Mouse (Mus musculus): ENCODE data around the gene Dvl3.

Dvl3 gene

DNA sequence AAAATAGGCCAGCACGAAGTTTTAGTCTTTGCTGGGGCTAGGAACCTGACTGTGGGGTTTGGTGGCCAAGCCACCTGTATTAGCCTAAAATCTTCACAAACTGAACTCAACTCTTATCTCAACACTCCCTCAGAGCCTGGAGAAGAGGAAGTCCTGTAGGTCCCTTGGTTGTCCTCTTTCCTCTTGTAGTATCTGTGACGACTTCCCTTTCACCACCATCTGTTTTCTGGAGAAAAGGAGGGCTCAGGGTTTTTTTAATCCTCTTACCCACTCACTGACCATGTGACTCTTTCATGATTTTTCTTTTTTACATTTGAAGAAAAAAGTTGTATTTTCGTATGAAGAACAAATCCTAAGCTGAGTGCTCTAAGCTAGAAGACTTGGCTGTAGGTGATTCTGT is 22.9 kb downstream of the Dvl3 start:
- DNase-seq (ENCODE audit: low read depth in 2 of 2, low spot score in 2 of 2) = no peak

DNA sequence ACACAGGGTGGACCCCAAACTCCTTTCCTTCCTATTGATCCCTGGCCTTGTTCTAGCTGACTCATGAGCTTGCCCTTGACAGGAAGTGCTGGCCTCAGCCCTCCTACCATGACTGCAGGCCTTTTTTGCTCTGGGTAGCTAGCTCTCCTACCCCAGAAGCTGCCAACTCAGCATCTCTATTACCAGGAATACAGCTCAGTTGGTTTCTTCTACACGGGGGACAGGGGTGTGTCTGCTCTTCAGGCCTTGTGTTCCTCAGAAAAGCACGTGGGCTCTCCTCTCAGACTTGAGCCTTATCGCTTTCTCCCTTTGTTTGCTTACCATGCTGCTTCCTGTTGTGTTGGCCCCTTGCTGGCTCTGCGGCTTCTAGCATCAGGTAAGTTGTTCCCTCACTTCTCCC is 23.7 kb downstream of the Dvl3 start:
- DNase-seq (ENCODE audit: low read depth in 2 of 2, low spot score in 2 of 2) = no peak

DNA sequence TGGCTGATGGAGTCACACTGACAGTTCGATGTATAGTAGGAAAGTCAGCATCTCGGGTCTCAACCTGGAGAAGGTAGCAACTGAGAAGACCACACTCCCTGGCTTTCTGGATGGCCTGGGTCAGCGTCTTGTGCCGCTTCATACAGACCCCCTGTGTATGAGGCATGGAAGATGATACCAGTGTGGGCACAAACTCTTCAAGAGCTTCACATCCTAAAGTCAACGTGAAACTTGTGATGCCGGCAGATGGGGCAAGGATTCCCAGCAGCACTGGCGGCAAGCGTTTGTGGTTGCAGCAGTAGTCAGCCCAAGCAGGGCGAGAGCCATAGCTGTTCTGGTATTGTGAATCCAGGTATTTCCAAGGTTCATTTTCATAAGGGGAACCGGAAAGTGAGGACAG is 28.9 kb downstream of the Dvl3 start:
- no peak for DNase-seq (ENCODE audit: low read depth in 2 of 2, low spot score in 2 of 2)

DNA sequence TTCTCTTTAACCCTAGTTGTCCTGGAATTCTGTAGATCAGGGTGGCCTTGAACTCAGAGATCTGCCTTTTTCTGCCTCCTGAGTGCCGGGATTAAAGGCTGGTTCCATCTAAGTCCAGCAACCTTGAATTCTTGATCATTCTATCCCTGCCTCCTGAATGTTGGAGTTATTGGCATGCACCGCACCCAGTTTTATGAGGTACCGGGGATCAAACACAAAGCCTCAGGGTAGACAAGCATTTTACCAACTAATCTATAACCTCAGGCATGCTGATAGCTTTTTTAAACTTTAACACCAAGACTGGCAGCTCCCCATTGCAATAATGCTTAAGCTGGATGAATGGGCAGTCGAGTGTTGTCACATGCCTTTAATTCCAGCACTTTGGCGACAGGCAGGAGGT is 30.6 kb downstream of the Dvl3 start:
- no peak for DNase-seq (ENCODE audit: low read depth in 2 of 2, low spot score in 2 of 2)

DNA sequence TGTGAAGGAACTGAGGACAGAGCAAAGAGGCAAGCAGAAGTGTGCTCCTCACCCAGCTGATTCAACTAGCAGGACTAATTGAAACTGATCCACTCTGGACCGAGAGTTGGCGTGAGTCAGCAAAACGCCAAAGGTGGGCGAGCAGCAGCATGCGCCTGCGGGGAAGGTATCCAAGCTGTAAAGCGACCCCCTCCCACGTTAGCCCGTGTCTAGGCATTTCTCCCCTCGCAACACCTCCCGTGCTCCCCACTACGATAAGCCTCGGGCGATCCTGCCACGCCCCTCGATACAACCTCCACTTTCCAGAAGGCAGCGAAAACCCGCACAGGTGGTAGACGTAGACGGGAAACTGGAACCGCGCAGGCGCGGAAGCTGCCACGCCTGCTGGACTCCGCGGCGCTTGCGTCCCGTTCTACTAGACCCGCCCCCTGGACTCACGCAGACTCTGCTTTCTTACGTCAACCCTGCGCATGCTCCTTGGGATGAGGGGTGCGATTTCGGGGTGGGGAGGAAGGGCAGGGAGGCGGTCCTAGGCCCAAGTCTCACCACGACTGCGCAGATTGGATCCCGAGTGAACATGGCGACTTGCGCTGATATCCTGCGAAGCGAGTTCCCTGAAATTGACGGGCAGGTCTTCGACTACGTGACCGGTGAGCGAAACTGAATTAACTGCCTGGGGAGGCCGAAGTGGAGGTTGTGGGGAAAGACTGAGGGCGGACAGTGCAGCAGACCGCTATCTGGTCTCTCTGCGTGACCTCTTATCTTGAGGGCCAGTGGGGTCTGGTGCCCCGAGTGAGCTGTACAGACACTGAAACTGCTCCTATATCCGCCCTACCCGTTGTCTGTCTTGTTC is 31.5 kb downstream of the Dvl3 start, which contains the start of gene Abcf3:
Gene Abcf3, plus strand, starts transcription at position 482 of the 853 bp plus-strand sequence.
- DNase-seq (ENCODE audit: low read depth in 2 of 2, low spot score in 2 of 2) = peak; percentile 96 to 97

DNA sequence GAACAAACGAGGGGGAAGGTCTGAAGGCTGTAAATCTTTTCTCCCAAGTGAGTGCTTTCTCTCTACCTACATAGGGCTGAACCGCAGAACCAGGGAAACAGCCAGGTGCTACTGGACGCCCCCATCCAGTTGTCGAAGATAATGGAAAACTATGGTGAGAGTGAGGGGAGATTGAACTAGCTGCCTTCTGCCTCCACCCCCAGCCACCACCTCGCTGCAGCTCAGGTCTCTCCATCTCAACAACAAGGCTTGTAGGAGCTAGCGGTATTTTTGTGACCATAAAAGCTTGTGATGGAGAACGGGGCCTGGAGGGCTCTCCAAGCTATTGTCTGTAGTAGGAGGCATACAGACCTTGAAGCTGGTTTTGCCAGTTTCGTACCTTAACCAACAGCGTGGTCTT is 32.4 kb downstream of the Dvl3 start:
- DNase-seq (ENCODE audit: low read depth in 2 of 2, low spot score in 2 of 2) = no peak

DNA sequence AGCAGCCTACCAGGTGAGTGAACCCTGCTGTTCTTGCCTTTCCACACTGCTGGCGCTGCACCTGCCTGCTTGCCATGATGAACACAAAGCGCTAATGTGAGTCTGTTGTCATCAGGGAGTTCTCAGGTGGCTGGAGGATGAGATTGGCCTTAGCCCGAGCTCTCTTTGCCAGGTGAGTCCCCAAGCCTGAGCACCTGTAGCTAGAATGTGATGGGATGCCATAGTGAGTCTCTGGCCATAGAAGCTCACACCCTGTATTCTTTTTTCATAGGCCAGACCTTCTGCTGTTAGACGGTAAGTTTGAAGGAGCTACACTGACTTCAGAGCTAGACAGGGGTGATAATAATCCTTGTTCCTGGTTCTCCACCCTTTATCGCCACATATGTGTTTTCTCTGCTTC is 34.9 kb downstream of the Dvl3 start:
- DNase-seq (ENCODE audit: low read depth in 2 of 2, low spot score in 2 of 2) = no peak

DNA sequence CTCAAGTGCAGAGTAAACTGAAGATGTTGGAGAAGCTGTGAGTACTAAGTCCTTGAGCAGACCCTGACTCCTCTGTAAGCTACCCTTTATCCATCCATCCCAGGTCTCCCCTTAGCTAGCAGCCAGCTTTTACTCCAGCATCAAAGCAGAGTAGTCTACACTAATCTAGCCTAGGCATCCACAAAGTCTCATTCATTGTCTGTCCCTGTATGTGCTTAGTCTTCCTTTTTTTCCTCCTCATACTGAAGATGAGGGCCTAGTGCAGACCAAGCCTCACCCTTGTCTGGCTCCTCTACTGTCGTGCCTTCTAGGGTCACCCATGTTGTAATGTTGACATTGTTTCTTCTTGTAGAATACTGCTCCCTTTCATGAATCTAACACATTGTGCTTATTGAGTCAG is 35.8 kb downstream of the Dvl3 start:
- DNase-seq (ENCODE audit: low read depth in 2 of 2, low spot score in 2 of 2) = no peak

DNA sequence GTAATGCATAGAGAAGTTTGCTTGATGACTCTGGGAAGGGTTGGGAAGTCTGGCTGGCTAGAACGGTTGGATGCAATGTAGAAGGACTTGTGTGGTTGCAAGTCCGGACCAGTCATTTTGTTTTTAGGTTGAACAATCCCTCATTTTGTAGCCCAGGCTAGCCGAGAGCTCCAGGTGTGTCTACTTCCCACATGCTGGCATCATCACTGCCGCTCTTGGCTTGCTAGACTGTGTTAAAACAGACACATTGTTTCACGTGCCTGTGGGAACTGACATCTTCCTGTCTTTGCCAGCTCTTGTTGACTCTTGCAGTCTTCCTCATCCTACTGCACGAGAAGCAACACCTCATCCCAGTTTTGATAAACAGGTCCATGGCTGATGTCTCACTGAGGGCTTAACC is 38.2 kb downstream of the Dvl3 start:
- no peak for DNase-seq (ENCODE audit: low read depth in 2 of 2, low spot score in 2 of 2)

DNA sequence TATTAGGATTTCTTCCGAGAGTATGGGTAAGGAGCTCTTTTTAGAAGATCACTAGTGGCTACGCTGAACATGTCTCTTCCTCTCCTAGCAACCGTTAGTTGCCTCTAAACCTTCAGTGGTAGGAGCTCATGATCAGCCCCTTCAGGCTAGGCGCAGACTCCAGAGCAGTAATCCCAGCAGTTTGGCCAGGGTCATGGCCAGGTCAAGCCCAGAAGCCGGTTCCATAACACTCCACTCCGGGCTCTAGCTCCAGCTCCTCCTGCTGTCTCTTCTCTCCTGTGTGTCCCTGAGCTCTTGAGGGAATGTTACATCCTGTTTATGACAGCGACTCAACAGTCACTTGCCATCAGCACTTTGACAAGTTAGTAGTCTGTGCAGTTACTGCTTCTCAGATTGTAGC is 40.6 kb downstream of the Dvl3 start:
- DNase-seq (ENCODE audit: low read depth in 2 of 2, low spot score in 2 of 2) = no peak

DNA sequence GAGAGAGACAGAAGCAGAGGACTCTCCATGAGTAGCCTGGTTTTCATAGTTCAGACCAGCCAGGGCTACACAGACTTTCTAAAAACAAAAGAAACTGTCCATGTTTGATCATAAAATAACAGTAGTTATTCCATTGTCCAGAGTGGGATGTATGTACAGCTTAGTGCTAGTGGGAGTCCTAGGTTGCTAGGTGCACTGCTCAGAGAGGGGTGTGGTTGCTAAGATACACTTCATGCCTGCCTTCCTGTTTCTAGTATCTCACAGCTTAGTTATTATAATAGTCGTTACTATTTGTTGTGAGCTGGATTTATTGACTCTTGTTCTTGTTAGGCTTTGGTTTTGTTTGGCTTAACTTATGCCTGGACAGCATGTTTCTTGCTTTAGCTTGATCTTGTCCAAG is 48.3 kb downstream of the Dvl3 start:
- no peak for DNase-seq (ENCODE audit: low read depth in 2 of 2, low spot score in 2 of 2)
